Mouse (Mus musculus): ENCODE data around the gene Stra6.

The Stra6 gene

DNA sequence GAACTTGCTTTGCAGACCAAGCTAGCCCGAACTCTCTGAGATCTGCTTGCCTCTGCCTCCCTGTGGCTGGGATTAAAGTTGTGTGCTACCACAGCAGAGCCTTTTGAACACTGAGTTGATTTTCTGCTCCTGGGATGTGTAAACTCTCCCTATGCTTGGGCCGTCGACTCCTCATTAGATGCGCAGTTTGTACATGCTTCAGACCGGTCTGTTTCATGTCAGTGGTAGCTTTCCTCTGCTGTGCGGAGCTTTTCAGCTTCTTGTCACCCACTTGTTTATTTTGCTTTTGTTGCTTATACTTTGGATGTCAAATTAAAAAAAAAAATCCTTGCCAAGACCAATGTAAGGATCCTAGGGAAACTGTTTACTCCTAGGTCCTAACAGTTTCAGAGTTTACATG lies 32.4 kb downstream of the Stra6 start:
- no peak for DNase-seq (ENCODE audit: low spot score)

DNA sequence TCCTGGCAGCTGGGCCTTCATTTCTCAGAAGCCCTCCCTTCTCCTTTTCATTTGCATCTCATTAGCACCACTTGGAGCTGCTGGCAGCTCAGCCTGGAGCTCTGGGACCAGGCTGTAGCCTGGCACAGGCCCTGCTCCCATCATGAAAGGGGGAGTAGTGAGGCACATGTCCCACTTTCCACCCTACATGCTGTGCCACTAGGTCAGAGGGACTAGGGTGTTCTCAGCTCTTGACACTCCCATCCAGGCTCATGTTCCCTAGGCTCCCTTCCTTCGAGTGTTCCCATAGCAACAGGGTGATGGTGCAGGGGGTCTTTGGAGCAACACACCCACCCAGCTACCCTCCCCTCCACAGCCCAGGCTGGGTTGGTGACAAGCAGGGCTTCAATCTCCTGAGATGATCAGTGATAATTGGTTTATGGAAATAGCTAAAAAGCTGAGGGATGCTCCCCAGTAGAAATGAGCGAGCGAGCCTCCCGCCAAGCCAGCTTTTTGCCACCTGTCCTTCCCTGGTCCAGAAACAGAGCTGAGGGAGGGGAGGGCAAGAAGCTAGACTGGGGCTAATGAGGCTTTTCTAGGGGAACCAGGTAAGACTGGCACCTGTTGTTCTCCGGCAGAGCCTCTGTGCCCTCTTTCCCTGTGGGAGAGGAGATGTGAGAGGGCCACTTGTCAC lies 33.2 kb downstream of the Stra6 start:
- DNase-seq (ENCODE audit: low spot score) = no peak

DNA sequence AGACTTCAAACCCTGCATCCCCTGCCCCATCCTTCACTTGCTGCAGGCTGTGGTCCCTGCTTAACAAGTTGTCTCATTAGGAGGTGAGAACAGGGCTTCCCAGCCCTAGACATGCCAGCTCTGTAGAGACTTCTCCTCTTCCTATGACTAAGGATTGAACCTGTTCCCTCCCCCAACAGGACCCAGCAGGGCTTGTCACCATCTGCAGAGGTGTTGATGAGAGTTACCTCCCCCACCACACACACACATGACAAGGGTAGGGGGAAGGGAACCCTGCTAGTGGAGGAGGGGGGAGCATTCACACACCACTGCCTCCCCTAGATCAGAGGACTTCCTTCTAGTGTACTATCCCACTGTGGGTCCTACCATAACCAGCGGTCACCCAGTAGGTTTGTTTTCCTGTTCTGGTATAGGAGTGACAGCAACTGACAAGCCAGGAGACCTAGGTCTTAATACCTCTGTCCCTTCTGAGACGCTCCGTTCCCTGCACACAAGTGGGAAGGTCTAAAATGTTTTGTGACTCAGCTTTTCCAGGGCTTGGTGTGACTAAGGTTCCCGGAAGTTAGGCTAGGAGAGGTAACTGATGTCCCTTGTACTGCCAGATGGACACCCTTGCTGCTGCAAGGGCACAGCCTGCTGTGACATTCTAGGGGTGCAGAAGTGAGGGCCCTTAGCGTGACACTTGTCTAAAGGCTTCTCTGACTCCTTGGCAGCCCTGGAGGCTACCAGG lies 36.4 kb downstream of the Stra6 start:
- no peak for DNase-seq (ENCODE audit: low spot score)

DNA sequence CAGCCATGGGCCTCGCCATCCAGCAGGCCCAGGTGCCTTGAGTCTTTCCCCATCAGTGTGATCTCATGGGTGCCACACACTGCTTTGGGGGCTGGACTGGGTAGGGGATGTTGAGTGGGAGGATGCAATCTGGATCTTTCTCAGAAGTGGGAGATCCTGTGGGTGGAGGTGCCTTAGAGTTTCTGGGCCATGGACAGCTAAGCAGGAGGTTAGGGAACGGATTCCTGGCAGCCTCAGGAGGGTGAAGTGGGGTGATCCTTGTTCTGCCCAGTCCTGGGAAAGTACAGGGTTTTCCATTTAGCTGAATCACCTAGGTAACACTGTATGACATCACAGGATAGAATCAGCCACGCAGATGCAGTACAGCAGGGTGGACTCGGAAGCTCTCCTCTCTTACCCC lies 38.4 kb downstream of the Stra6 start:
- DNase-seq (ENCODE audit: low spot score) = no peak

DNA sequence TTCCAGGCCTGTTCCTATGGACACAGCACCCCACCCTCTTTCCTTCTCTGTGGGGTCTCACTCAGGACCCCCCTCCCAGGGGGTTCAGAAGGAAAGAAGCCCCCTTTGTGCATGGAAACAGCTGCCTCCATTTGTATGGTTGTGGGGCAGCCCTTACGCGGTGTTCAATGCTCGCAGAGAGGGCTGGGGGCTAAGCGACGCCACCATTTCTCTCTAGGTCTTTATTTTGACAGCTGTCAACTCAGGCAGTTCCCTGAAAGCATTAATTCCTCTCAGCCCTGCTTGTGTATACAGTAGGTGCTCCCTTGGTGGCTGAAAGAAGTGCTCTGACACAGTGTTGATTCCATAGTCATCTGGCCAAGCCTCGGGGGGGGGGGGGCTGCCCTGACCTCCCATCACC lies 40.1 kb downstream of the Stra6 start:
- no peak for DNase-seq (ENCODE audit: low spot score)

DNA sequence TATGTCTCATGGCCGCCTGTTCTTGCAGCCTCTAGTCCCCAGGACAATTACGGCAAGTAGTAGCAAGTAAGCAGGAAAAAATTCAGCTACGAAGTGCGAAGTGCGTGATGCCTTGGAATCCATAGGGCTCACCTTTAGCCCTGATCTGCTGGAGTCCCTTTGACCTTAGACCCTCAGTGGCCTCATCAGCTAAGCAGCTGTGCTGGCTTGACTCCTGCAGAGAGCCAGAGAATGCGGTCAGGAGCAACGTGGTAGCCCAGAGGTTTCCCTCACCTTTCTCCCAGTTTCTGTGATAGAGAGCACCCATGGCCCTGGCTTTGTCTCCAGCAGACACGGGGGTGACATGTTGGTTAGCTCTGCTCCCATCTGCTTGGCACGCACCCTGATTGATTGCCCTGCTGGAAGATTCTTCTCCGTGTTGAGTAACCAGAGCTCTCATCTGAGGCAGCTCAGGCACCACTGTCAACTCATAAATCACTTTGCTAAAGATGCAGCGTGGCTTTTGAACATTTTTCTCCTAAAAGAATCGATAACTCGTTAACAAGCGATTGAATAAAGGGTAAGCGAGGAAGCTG lies 42.1 kb downstream of the Stra6 start:
- no peak for DNase-seq (ENCODE audit: low spot score)

DNA sequence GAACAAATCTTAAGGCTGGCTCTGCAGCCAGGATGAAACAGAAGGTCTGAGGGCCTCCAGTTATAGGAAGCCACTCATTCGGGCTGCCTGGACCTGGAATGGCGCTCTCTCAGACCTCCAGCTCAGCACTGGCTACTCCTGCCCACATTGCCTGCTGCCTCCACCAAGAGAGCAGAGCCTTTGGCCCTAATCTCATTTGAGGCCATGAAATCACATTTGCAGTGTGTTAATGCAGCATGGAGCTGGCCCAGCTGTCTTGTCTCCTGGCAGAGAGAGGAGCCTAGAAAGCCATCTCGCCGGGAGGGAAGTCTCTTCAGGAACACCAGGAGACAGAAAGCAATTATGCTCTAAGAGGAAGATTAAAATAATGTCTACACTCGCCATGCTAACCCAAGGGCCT lies 43.9 kb downstream of the Stra6 start:
- DNase-seq (ENCODE audit: low spot score) = no peak

DNA sequence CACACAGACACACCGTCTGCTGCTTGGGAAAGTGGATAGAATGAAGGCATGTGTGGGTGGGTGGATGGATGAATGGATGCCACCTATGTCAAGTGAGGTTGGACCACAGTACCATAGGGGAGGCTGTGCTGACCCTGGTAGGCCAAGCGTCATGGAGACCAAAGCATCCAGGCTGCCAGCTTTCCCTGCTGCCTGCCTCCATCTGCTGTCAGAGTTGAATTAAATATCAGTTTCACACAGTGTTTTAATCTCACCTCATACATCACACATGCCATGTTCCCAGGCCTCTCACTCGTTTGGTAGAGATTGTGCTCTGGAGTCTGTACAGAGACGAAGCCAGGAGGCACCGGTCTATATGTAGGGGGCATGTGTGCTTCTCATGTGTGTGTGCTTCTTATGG lies 47.2 kb downstream of the Stra6 start:
- DNase-seq (ENCODE audit: low spot score) = no peak

DNA sequence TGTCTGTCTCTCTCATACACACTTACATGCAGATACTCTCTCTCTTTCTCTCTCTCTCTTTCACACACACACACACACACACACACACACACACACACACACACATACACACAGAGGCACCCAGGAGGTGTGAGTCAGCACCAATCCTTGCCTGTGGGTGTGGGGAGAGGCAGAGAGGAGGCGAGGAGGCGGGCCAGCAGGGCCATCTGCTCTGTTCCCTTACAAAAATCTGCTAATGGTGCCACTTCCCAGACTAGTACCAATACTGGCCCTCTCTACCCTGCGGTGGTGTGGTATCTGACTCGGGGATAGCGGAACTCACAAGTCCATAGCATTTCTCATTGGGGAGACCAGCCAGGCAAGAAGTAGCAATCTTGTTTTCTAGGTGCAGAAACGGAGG lies 47.8 kb downstream of the Stra6 start:
- DNase-seq (ENCODE audit: low spot score) = no peak

DNA sequence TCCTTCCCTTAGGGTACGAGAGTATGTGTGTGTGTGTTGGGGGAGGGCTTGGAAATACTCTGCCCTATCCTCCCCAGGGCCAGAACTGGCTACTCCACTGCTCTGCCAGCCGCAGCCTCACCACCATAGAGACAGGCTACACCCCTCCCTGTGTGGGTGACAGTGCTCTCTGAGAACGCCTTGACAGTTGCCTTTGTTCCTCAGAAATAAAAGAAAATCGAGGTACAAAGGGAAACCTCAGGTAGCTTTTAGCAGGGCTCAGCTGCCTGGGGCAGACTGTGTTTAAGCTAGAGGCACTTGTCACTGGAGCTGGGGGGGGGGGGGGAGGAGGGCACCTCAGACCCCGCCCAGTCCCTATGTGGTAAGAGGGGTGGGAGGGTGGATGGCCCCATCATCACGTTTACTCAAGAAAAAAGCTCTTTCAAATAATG lies 48.7 kb downstream of the Stra6 start:
- no peak for DNase-seq (ENCODE audit: low spot score)

DNA sequence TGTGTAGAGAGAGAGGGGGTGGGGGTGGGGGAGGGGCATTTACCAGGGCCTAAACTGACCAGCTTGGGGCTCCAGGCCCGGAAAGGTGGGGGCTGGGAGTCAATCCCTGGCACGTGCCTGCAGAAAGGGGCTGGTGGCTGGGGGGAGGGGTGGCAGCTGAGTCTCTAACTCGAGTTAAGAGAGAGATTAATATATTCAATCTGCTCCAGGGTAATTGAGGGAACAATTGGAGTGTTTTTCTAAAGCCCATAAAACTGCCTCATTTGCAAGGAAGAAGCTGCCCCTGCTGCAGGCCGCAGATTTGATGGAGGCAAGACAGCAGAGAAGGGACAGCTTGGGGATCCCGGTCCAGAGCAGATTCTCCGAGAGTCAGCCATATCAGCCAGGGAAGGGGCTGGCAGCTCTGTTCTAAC lies 49.3 kb downstream of the Stra6 start:
- no peak for DNase-seq (ENCODE audit: low spot score)

DNA sequence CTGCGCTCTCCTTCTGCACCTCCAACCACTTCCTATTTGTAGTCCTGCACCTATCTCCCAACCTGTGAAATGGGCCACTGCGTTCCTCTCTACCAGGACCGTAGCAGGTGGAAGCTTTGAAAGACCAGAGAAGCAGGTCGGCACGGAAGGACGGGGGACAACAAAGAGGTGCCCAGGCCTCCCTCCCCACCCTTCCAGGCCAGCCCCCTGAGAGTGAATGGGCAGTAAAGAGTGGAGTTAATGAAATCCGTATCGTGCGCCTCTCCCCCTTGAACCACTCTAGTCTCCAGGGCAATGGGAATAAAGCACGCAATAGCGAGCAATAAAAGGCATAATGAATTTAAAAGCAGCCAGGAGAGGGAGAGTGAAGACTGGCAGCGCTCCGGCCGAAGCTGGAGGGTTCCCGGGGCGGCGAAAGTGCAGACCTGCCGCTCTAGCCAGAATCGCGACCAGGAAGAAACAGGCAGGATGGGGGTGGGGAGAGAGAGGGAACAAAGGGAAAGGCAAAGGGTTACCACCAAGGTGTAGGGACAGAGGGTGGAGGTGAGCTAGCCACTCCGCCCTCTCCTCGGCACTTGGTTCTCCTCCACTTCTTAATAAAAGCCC lies 49.8 kb downstream of the Stra6 start:
- DNase-seq (ENCODE audit: low spot score) = no peak

DNA sequence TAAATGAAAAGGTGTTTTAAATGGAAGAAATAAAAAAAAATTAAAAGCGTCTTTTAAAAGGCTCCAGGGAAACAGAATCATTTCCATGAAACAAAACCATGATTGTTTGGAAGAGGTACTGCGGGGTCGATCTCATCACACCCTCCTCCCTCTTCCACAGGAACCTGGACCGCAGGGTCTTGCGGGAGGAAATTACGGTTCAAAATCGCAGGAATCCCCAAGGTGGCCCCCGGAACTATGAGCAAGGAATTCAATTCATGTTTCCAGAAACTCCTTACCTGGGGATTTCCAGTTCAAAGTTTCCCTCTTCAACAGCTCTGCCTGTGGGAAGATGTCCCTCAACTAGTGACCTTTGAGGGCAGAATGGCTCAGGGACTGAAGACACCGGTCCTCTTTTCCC lies 50.4 kb downstream of the Stra6 start:
- no peak for DNase-seq (ENCODE audit: low spot score)

DNA sequence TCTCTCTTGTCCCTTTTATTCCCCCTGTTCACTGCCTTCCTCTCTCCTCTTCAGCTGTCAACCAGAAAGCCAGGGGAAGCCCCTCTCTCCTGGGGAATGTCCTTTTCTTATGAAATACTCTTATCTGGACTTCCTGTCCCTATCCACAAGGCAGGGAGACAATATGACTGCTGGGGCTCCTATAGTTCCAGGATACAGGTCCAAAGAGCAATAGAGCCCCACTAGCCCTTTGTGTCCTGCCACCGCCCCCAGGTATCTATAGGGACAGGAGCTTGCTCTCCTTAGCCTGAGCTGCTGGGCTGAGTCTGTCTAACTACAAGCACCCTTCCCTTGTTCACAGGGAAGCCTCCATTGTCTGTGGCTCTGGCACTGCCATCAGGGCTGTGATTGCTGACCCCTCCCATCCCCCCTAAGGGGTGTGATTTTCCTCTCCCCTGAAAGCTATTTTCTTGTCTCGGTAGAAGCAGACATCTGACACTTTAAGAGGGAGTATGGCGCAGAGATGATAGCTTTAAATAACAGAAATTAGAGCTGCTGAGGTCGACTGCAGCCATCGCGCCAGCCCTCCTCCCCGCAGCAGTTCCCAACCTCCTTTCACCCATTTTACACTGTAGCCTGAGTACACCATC lies 51.8 kb downstream of the Stra6 start:
- no peak for DNase-seq (ENCODE audit: low spot score)

DNA sequence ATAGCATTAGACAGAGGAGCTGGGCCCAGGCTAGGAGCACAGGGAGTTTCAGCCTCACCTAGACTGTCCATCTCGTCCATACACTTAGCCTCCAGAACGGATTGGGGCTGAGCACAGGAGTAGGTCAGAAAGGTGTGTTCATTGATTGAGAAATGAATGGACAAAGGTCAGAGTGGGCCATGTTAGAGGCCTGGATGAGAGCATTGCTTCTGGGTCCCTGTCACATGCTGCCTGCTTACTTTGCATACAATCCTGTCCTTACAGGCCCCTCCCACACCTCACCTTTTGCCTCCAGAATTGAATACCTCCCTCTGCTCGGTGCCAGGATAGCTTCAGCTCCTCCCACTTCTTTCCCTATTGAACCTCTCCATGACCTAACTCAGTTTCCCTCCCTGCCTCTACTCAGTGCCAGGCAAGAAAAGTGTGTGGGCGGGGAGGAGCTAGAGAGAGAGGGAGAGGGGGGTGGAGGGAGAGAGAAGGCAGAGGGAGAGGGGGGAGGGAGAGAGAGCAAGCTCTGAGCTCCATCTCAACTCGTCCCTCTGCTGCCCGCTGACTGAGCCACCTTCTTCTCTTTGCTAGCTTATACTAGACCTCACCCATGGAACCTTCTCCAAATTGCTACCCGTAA lies 52.5 kb downstream of the Stra6 start:
- DNase-seq (ENCODE audit: low spot score) = no peak

DNA sequence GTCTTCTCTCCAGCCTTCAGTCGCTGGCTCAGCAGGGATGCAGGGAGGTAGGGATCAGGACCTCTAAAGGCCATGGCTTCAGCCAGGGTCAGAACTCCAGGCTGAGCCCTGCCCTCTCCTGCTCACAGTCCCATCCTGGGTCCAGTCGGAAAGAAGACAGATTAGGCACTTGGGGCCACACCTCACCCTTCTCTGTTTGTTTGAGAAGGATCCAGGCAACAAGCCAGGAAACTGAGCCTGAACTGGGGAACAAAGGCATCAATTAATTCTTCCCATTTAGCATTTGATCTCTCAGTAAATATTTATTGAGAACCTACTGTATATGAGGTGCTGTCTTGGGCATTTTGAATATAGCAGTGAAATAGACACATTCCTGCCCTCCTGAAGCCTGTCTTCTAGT lies 55.1 kb downstream of the Stra6 start, which contains the start of gene Ccdc33:
Gene Ccdc33, minus strand, starts transcription at position 153 of the 400 bp plus-strand sequence.
- DNase-seq (ENCODE audit: low spot score) = no peak

DNA sequence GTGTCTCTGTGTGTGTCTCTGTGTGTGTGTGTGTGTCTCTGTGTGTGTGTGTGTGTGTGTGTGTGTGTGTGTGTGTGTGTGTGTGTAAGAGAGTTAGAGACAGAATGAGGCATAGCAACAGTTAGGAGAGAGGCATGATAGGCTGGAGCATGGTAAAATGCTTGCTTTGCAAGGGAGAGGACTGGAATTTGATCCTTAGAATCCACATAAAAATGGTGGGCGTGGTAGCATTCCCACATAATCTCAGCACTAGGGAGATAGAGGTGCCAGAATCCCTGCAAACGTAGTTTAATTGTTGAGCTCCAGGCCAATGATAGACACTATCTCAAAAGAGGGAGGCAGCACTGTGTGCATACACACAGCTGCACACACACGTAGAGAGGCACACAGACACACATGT lies 61.5 kb downstream of the Stra6 start:
- no peak for DNase-seq (ENCODE audit: low spot score)

DNA sequence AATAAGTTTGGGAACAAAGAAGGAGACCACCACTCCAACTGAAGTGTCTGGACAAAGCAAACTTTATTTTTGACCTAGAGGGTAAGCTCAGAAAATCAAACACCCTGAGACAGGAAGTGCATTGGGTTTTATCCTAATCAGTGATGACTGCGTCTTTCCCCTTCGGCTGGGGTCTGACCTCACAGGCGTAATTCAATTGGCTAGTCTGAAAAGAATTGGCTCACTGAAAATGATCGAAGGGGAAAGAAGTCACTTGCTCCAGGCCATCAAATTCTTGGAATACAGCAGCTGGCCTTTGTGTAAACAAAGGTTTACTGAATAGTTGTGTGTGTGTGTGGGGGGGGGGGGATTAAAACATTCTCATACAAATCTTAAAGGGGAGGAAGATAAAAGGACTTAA lies 62.2 kb downstream of the Stra6 start:
- DNase-seq (ENCODE audit: low spot score) = no peak

DNA sequence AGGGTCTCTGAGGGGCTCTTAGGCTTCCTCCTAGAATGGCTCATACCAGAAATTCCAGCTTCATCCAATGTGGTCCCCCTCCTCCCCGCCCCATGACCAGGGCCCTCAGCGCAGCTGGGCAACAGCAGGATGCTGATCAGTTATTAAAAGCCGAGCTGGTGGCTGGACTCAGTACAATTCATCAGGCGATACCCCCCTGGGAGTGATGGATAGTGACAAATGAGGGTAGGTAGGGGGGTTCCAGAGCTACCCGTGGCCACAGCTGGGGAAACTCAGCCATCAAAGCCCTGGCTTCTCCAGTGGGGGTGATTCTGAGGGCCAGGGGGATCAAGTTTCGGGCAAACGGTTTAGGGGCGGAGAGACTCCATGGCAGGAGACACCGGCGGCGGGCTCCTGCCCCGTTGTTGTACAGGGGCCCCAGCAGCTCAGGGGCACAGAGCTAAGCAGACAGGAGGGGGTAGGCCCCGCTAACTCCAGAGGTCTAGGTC lies 65.4 kb downstream of the Stra6 start:
- no peak for DNase-seq (ENCODE audit: low spot score)

DNA sequence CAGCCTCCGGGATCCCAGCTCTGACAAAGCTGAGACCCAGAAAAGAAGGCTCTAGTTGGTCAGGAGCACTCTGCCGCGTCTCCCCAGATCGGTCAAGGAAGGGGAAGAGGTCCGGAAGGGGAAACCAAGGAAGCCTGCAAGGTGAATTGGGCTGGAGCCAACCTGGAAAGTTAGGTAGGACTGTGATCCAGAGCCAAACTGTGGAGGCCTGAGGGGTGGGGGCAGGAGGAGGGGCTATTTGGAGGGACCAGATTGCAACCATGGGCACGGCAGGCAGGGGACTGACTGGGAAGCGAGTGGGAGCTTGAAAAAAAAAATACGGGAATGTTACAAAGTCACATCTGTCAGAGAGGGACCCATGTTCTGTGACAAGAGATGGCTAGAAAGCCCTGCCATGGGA lies 65.9 kb downstream of the Stra6 start:
- no peak for DNase-seq (ENCODE audit: low spot score)

DNA sequence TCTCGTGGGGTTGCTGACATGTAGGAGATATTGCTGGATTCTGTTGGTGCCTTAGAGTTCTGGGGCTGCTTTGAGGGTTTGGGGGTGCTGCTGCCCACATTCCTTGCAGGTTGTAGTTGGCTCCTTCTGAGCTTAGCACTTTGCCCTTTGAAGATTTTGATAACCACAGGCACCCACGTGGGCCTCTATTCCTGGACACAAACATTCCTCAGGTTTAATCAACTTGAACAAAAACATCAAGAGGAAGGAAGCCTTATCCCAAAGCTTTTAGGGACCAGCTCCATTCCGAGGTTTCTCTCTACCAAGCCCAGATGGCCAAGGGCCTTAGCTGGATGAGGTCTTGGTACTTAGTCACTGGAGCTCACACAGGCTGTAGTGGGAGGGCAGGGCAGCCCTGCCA lies 67.3 kb downstream of the Stra6 start:
- no peak for DNase-seq (ENCODE audit: low spot score)

DNA sequence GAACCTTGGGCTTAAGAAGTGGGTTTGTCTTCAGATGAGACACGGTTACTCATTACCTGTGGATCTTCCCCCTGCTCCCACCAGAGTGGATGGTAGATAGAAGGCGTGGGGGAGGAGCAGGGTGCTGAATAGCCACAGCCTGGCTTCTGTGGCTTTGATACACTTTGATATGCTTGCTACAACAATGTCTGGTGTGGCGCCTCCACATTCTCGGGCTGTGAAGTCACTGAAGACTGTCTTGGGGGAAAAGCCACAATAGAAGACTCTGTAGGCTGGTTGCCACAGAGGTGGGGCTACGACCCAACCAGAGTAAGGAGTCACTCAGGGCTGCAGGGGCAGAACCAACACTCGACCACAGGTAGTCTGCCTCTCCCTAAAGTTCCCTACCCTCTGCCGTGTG lies 68.1 kb downstream of the Stra6 start:
- no peak for DNase-seq (ENCODE audit: low spot score)

All from layer of hippocampus, adult 9-10 months (tissue).